Mouse (Mus musculus): ENCODE data around the gene Habp2. TPM values are rescaled to one million over a fixed set of nuclear protein-coding genes. Genes with fewer than 3 reads are reported as not detected.

Habp2 gene
- polyA plus RNA-seq, 1 experiment from 2014 or later = 1.2 TPM

GRCm38 (mm10) chr19:56296668-56297067, 9.7 kb downstream of the Habp2 start:
- H3K9ac ChIP-seq = no peak overlapping the region
- H3K4me1 ChIP-seq = peaks cover 11% of the 10 kb centered on the region
- H3K9me3 ChIP-seq = no peaks in the 10 kb centered on the region
- peaks cover 10% of the 10 kb centered on the region for H3K27me3 ChIP-seq (replicated peaks)
- H3K4me2 ChIP-seq = no peak overlapping the region
- no peak overlapping the region for H3K27ac ChIP-seq (replicated peaks)
- 74% methylated on average over 9 of the region's 9 CpGs for WGBS
- no peak for ATAC-seq (ENCODE audit: extremely low read depth, insufficient number of reproducible peaks, low FRiP score, low TSS enrichment)
- H3K36me3 ChIP-seq = no peaks in the 10 kb centered on the region
- no peak overlapping the region for H3K4me3 ChIP-seq

GRCm38 (mm10) chr19:56297264-56297663, 10.3 kb downstream of the Habp2 start:
- peaks cover 10% of the 10 kb centered on the region for H3K27me3 ChIP-seq (replicated peaks)
- H3K9ac ChIP-seq = no peak overlapping the region
- ATAC-seq (ENCODE audit: extremely low read depth, insufficient number of reproducible peaks, low FRiP score, low TSS enrichment) = no peak
- H3K27ac ChIP-seq (replicated peaks) = no peak overlapping the region
- H3K4me1 ChIP-seq = peaks cover 6% of the 10 kb centered on the region
- no peak overlapping the region for H3K4me3 ChIP-seq
- H3K9me3 ChIP-seq = no peaks in the 10 kb centered on the region
- H3K36me3 ChIP-seq = no peaks in the 10 kb centered on the region
- 56% methylated on average over 3 of the region's 3 CpGs for WGBS
- no peak overlapping the region for H3K4me2 ChIP-seq

- WGBS = 58% methylated on average over 11 of the region's 11 CpGs
These were observed 13.9 kb downstream of the Habp2 start for GRCm38 (mm10) chr19:56300835-56301234.

GRCm38 (mm10) chr19:56316531-56316930, 29.6 kb downstream of the Habp2 start:
- peaks cover 11% of the 10 kb centered on the region for H3K4me1 ChIP-seq
- H3K9me3 ChIP-seq = no peaks in the 10 kb centered on the region
- H3K4me2 ChIP-seq = no peak overlapping the region
- H3K27ac ChIP-seq (replicated peaks) = 0 out of 2 replicates have a peak overlapping the region, but pooled peaks have one; percentile 10
- H3K4me3 ChIP-seq = no peak overlapping the region
- ATAC-seq (ENCODE audit: extremely low read depth, insufficient number of reproducible peaks, low FRiP score, low TSS enrichment) = no peak
- H3K36me3 ChIP-seq = peaks cover 20% of the 10 kb centered on the region
- peaks cover 4% of the 10 kb centered on the region; the same call in 1 of the 2 replicates for H3K27me3 ChIP-seq (replicated peaks)
- H3K9ac ChIP-seq = no peak overlapping the region
- 43% methylated on average over 3 of the region's 3 CpGs for WGBS

More at GRCm38 (mm10) chr19:56300835-56301234, 13.9 kb downstream of the Habp2 start:
- no peak overlapping the region for H3K9ac ChIP-seq
- no peak overlapping the region for H3K4me3 ChIP-seq
- no peaks in the 10 kb centered on the region for H3K36me3 ChIP-seq
- H3K4me2 ChIP-seq = no peak overlapping the region
- H3K27ac ChIP-seq (replicated peaks) = no peak overlapping the region
- no peaks in the 10 kb centered on the region for H3K4me1 ChIP-seq
- H3K27me3 ChIP-seq (replicated peaks) = peaks cover 9% of the 10 kb centered on the region
- no peaks in the 10 kb centered on the region for H3K9me3 ChIP-seq
- ATAC-seq (ENCODE audit: extremely low read depth, insufficient number of reproducible peaks, low FRiP score, low TSS enrichment) = no peak

GRCm38 (mm10) chr19:56319219-56319618, 32.3 kb downstream of the Habp2 start:
- ATAC-seq (ENCODE audit: extremely low read depth, insufficient number of reproducible peaks, low FRiP score, low TSS enrichment) = no peak
- WGBS = 77% methylated on average over 7 of the region's 7 CpGs
- Histone ChIP-seq H3K27ac (replicated peaks) (no peak overlapping the region), H3K4me1 (peaks cover 11% of the 10 kb centered on the region), H3K9ac (no peak overlapping the region), H3K4me3 (no peak overlapping the region), H3K27me3 (replicated peaks) (peaks cover 7% of the 10 kb centered on the region; the same call in 1 of the 2 replicates), H3K36me3 (peaks cover 42% of the 10 kb centered on the region), H3K4me2 (no peak overlapping the region), H3K9me3 (no peaks in the 10 kb centered on the region)

- H3K27me3 ChIP-seq (replicated peaks) = peaks cover 7% of the 10 kb centered on the region; the same call in 1 of the 2 replicates
- H3K27ac ChIP-seq (replicated peaks) = no peak overlapping the region
- no peak overlapping the region for H3K4me3 ChIP-seq
- H3K36me3 ChIP-seq = peaks cover 42% of the 10 kb centered on the region
- H3K9ac ChIP-seq = no peak overlapping the region
- peak overlapping the region; percentile 25; the same call in 1 of the 2 replicates for H3K4me2 ChIP-seq
- no peaks in the 10 kb centered on the region for H3K9me3 ChIP-seq
- peaks cover 12% of the 10 kb centered on the region for H3K4me1 ChIP-seq
- ATAC-seq (ENCODE audit: extremely low read depth, insufficient number of reproducible peaks, low FRiP score, low TSS enrichment) = no peak
- 73% methylated on average over 6 of the region's 6 CpGs for WGBS
These were observed 32.7 kb downstream of the Habp2 start for GRCm38 (mm10) chr19:56319629-56320028.

- peaks cover 19% of the 10 kb centered on the region for H3K4me1 ChIP-seq
- H3K9me3 ChIP-seq = no peaks in the 10 kb centered on the region
- no peak for ATAC-seq (ENCODE audit: extremely low read depth, insufficient number of reproducible peaks, low FRiP score, low TSS enrichment)
- no peak overlapping the region for H3K9ac ChIP-seq
- H3K36me3 ChIP-seq = peaks cover 46% of the 10 kb centered on the region
- no peak overlapping the region for H3K27ac ChIP-seq (replicated peaks)
- H3K27me3 ChIP-seq (replicated peaks) = peaks cover 7% of the 10 kb centered on the region; the same call in 1 of the 2 replicates
- 42% methylated on average over 26 of the region's 26 CpGs for WGBS
- H3K4me3 ChIP-seq = no peak overlapping the region; the same call in 1 of the 2 replicates
- peak overlapping the region; percentile 25 for H3K4me2 ChIP-seq
These were observed 33.4 kb downstream of the Habp2 start for GRCm38 (mm10) chr19:56320186-56320860.

GRCm38 (mm10) chr19:56321303-56321920, 34.5 kb downstream of the Habp2 start:
- Histone ChIP-seq H3K36me3 (peaks cover 47% of the 10 kb centered on the region), H3K27ac (replicated peaks) (no peak overlapping the region), H3K9me3 (no peaks in the 10 kb centered on the region), H3K4me3 (no peak overlapping the region), H3K27me3 (replicated peaks) (peaks cover 7% of the 10 kb centered on the region; the same call in 1 of the 2 replicates), H3K9ac (no peak overlapping the region), H3K4me2 (no peak overlapping the region), H3K4me1 (peaks cover 26% of the 10 kb centered on the region)
- no peak for ATAC-seq (ENCODE audit: extremely low read depth, insufficient number of reproducible peaks, low FRiP score, low TSS enrichment)
- 72% methylated on average over 12 of the region's 12 CpGs for WGBS

- no peaks in the 10 kb centered on the region for H3K9me3 ChIP-seq
- ATAC-seq (ENCODE audit: extremely low read depth, insufficient number of reproducible peaks, low FRiP score, low TSS enrichment) = no peak
- H3K4me3 ChIP-seq = no peak overlapping the region
- H3K4me2 ChIP-seq = peak overlapping the region; percentile 27; the same call in 1 of the 2 replicates
- H3K27me3 ChIP-seq (replicated peaks) = peaks cover 5% of the 10 kb centered on the region; the same call in 1 of the 2 replicates
- 56% methylated on average over 10 of the region's 10 CpGs for WGBS
- H3K27ac ChIP-seq (replicated peaks) = peak overlapping the region; percentile 54; the same call in 1 of the 2 replicates
- no peak overlapping the region for H3K9ac ChIP-seq
- H3K4me1 ChIP-seq = peaks cover 26% of the 10 kb centered on the region
- H3K36me3 ChIP-seq = peaks cover 68% of the 10 kb centered on the region
These were observed 38.7 kb downstream of the Habp2 start for GRCm38 (mm10) chr19:56325676-56326075.

- H3K9ac ChIP-seq = peak overlapping the region; percentile 40; the same call in 1 of the 2 replicates
- H3K4me2 ChIP-seq = peak overlapping the region; percentile 27; the same call in 1 of the 2 replicates
- peaks cover 66% of the 10 kb centered on the region for H3K36me3 ChIP-seq
- no peaks in the 10 kb centered on the region for H3K9me3 ChIP-seq
- H3K4me3 ChIP-seq = no peak overlapping the region
- WGBS = 51% methylated on average over 21 of the region's 21 CpGs
- H3K4me1 ChIP-seq = peaks cover 26% of the 10 kb centered on the region
- 0 out of 2 replicates have a peak, but pooled peaks cover 3% of the 10 kb centered on the region for H3K27me3 ChIP-seq (replicated peaks)
- peak overlapping the region; percentile 54 for H3K27ac ChIP-seq (replicated peaks)
- ATAC-seq (ENCODE audit: extremely low read depth, insufficient number of reproducible peaks, low FRiP score, low TSS enrichment) = no peak
These were observed 39.4 kb downstream of the Habp2 start for GRCm38 (mm10) chr19:56326243-56326855.

- Histone ChIP-seq H3K4me3 (no peak overlapping the region), H3K27me3 (replicated peaks) (no peaks in the 10 kb centered on the region), H3K4me2 (no peak overlapping the region), H3K9ac (no peak overlapping the region), H3K4me1 (no peaks in the 10 kb centered on the region), H3K36me3 (peaks cover 89% of the 10 kb centered on the region), H3K9me3 (no peaks in the 10 kb centered on the region), H3K27ac (replicated peaks) (no peak overlapping the region)
- 89% methylated on average over 17 of the region's 17 CpGs for WGBS
- no peak for ATAC-seq (ENCODE audit: extremely low read depth, insufficient number of reproducible peaks, low FRiP score, low TSS enrichment)
These were observed 49.4 kb downstream of the Habp2 start for GRCm38 (mm10) chr19:56336321-56336720.

Measured in heart, embryonic 13.5 days (tissue).